Mouse (Mus musculus) spleen, adult 2 months (tissue): ENCODE measurements around the gene Tmod2.

Experiments used
- CTCF ChIP-seq: fragments of 200-500 bp; IDR thresholded peaks from 2 replicates; pipeline ENCODE4 v1.5.1; 2011; ENCODE audit warnings: mild to moderate bottlenecking, inconsistent platforms; ENCODE audit not compliant: insufficient read depth, insufficient read length, insufficient replicate concordance; ENCODE audit errors: extremely low read depth
- POLR2A ChIP-seq: fragments of 200-500 bp; IDR thresholded peaks from 2 replicates; pipeline ENCODE4 v1.6.1; 2011; ENCODE audit warnings: low read depth, low read length, inconsistent platforms

GRCm38 (mm10) chr9:75610571-75611493 lies at the start of gene Tmod2:
- no peak for TF ChIP-seq CTCF
- no peak for TF ChIP-seq POLR2A
